Mouse (Mus musculus) lung, postnatal 0 days (tissue): ENCODE results near the gene Sf3a2. TPM values are rescaled to one million over a fixed set of nuclear protein-coding genes. Genes with fewer than 3 reads are reported as not detected.
A peak's percentile ranks its signal among the peaks of the same experiment; 100 is the strongest.
"Not testable (repeated sequence)": the region's sequence is repeated elsewhere in the genome, so short reads cannot be mapped to it uniquely, and the experiment has no call there.

Source experiments
- ATAC-seq: fragments of 200-750 bp; cut with Nextera tagmentation; 2 replicates; pipeline ENCODE4 v1.8.0; 2017; ENCODE audit warnings: moderate library complexity
- DNase-seq: peaks from one replicate; pipeline ENCODE4 v3.0.0-alpha.2; 2016; ENCODE audit warnings: low spot score
- H3K27ac ChIP-seq: fragments of 300-500 bp; sonication (generic); 2 replicates; pipeline ENCODE4 v1.5.1; 2014; ENCODE audit warnings: antibody characterized with exemption, mild to moderate bottlenecking, low read length, mixed read lengths
- H3K27me3 ChIP-seq: fragments of 300-500 bp; sonication (generic); replicated peaks from 2 replicates; pipeline ENCODE4 v1.6.1; 2014; ENCODE audit warnings: low read length, mixed read lengths; ENCODE audit not compliant: insufficient read depth
- H3K36me3 ChIP-seq: fragments of 300-500 bp; sonication (generic); 2 replicates; pipeline ENCODE4 v1.6.1; 2014; ENCODE audit warnings: low read length, mixed read lengths; ENCODE audit not compliant: insufficient read depth
- H3K4me1 ChIP-seq: fragments of 300-500 bp; sonication (generic); 2 replicates; pipeline ENCODE4 v1.6.1; 2014; ENCODE audit warnings: antibody characterized with exemption, low read depth, low read length, mixed read lengths; ENCODE audit not compliant: insufficient read depth
- H3K4me2 ChIP-seq: fragments of 300-500 bp; sonication (generic); replicated peaks from 2 replicates; pipeline ENCODE4 v1.6.1; 2014; ENCODE audit warnings: low read depth, mild to moderate bottlenecking, low read length, moderate library complexity, mixed read lengths
- H3K4me3 ChIP-seq: fragments of 300-500 bp; sonication (generic); 2 replicates; pipeline ENCODE4 v1.5.1; 2014; ENCODE audit warnings: low read depth, low read length
- H3K9ac ChIP-seq: fragments of 300-500 bp; sonication (generic); replicated peaks from 2 replicates; pipeline ENCODE4 v1.6.1; 2014; ENCODE audit warnings: low read depth, mild to moderate bottlenecking
- H3K9me3 ChIP-seq: fragments of 300-500 bp; sonication (generic); 2 replicates; pipeline ENCODE4 v1.6.1; 2016; ENCODE audit warnings: low read length, mixed read lengths
- CTCF ChIP-seq: IDR thresholded peaks from 2 replicates; pipeline ENCODE4 v1.5.1; 2016; ENCODE audit warnings: antibody characterized with exemption, mild to moderate bottlenecking
- EP300 ChIP-seq: IDR thresholded peaks from 2 replicates; pipeline ENCODE4 v1.6.1; 2016; ENCODE audit warnings: antibody characterized with exemption, mild to moderate bottlenecking, control low read depth
- WGBS: fragments of 180-500 bp; shearing (Covaris S2); extraction: QIAGEN DNeasy Blood & Tissue Kit; methylation state at CpG from one replicate; pipeline ENCODE4 v1.1.7; 2014; 5-methylcytosine and 5-hydroxymethylcytosine counted together
- polyA plus RNA-seq: library from polyadenylated mRNA; unstranded; fragments of >200 nt; fragmentation: Nextera tagmentation; extraction: Ambion mirVana; gene quantifications from 2 replicates; pipeline ENCODE4 v1.2.1, GENCODE M21; 2015

Sf3a2 gene
- polyA plus RNA-seq, 1 experiment from 2014 or later = 29.4 TPM

DNA sequence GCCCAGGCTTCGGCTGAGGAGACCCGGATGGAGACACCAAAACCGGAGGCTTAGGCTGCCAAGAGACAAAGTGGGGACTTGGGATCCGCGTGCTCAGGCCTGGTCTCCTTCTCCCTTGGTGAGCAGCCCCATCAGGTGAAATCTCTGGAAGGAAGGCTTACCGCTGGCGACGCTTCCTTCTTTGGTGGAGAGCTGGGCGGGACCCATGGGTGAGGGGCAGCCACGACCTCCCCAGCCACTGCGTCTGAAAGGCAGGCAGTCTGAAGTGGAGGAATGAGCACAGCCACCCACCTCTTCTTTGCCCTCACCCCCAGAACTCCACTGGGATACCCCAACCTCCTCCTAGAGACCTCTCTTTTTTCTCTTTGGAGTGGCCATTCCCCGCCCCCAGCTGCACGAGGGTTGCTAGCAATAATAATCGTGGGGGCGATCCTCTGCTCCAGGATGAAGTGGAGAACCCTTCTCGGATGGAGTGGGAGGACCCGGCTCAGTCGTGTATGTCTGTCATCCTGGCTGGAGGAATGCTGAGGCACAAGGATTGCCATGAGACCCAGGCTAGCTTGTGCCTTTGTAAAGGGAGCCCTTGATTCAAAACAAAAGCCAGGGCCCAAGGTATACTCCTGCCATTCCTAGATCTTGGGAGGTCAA is 11.1 kb downstream of the Sf3a2 start:
- Histone ChIP-seq H3K4me1 (peaks cover 14% of the 10 kb centered on the region), H3K4me2 (peak overlapping the region; percentile 17; the same call in 1 of the 2 replicates), H3K9ac (no peak overlapping the region), H3K27me3 (peaks cover 19% of the 10 kb centered on the region; the same call in 1 of the 2 replicates), H3K27ac (no peak overlapping the region), H3K9me3 (no peaks in the 10 kb centered on the region), H3K4me3 (no peak overlapping the region), H3K36me3 (no peaks in the 10 kb centered on the region)
- DNase-seq (no peak), ATAC-seq (no peak)
- TF ChIP-seq EP300 (no peak), CTCF (no peak)
- WGBS = 7% methylated on average over 18 of the region's 18 CpGs

DNA sequence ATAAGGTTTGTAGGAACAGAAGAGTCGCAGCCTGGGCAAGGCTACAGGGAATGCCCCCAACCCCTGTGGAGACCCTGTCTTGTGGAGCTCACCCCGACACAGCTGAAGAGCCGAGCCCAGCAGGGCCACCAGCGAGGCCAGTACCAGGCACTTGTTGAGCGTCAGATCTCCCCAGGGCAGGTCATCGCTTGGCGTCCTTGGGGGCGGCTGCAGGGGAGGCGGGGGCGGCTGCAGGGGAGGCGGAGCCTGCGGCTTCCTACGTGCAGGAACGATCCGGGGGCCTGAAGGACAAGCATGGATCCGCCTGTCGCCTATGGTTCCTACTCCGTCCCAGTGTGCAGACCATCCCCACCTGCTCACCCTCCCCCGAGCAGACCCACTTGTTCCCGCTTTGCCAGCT is 12.1 kb downstream of the Sf3a2 start:
- H3K4me1 ChIP-seq = peaks cover 14% of the 10 kb centered on the region
- WGBS = 9% methylated on average over 18 of the region's 20 CpGs

DNA sequence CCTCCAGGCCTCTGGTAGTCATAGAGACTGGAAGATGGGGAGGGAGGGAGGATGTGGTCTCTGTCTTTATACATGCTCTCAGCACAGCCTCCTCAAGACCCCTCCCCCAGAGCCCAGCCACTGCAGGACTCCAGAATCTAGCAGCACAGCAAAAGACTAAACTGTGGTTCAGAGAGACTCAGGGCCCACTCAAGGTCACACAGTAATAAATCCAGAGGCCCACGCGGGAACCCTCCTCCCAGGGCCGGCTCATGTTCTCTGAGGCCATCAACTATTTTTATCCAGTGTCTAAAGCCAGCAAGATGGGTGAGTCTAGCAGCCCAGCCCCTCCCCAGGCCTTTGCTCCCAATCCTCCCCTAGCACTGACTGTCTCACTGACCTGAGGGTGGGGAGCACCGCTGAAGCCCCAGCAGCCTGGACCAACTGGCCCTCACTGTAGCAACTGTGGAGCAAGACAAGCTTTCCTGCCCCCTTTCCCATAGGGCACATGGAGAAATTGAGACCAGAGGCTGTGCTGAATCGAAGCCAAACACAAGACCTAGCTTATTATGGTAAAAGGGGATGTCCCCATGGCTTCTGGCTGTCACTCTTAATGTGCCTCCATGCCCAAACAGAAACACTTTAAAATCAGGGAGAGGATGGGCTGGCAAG is 14.5 kb downstream of the Sf3a2 start:
- no peak for DNase-seq
- TF ChIP-seq CTCF = no peak
- TF ChIP-seq EP300 = no peak
- H3K9ac ChIP-seq = no peak overlapping the region
- H3K36me3 ChIP-seq = no peaks in the 10 kb centered on the region
- no peak overlapping the region for H3K4me2 ChIP-seq
- H3K27ac ChIP-seq = no peak overlapping the region
- ATAC-seq = no peak
- no peaks in the 10 kb centered on the region for H3K9me3 ChIP-seq
- H3K27me3 ChIP-seq = peaks cover 19% of the 10 kb centered on the region; the same call in 1 of the 2 replicates
- 48% methylated on average over 5 of the region's 5 CpGs for WGBS
- peaks cover 13% of the 10 kb centered on the region for H3K4me1 ChIP-seq
- H3K4me3 ChIP-seq = no peak overlapping the region

More for the DNA sequence above, 12.1 kb downstream of the Sf3a2 start:
- Histone ChIP-seq H3K4me2 (no peak overlapping the region), H3K9me3 (no peaks in the 10 kb centered on the region), H3K9ac (no peak overlapping the region), H3K27ac (no peak overlapping the region), H3K36me3 (no peaks in the 10 kb centered on the region), H3K4me3 (no peak overlapping the region), H3K27me3 (peaks cover 19% of the 10 kb centered on the region; the same call in 1 of the 2 replicates)
- ATAC-seq (no peak), DNase-seq (no peak)
- TF ChIP-seq CTCF (no peak), EP300 (no peak)

DNA sequence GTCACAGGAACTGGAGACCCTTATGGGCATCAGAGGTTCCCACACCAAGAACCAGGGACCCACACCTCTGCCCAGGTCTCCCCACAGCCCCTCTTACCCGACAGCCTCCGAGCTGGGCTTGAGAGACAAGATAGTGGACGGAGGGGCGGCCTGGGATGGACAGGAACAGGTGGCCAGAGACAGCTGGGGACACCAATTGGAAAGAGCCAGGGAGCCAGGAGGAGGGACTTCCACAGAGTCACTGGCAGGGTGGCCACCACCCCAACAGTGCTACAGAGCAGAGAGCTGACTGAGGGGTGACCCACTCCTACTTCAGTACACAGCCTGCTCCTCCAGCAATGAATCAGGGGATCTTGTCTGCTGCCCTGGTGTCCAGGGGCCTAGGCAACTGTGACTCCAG is 15.4 kb downstream of the Sf3a2 start, which contains the start of gene Jsrp1:
Gene Jsrp1 (minus strand): TSS at position 133 of the 400 bp plus-strand sequence.
- H3K9ac ChIP-seq = no peak within 1 kb of the TSS

DNA sequence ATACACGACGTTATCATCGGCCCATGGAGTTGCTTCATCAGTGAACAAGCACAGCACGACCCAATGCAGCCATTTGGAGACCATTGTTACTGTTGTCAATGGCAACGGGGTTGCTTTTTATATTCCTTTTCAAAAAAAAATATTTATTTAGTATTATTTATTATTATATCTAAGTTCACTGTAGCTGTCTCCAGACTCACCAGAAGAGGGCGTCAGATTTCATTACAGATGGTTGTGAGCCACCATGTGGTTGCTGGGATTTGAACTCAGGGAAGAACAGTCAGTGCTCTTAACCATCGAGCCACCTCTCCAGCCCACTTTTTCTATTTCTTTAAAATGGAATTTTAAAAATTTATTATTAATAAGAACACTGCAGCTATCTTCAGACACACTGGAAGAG is 16.8 kb downstream of the Sf3a2 start:
- H3K4me3 ChIP-seq = no peak overlapping the region
- H3K9ac ChIP-seq = no peak overlapping the region
- no peak overlapping the region for H3K27ac ChIP-seq
- 58% methylated on average over 7 of the region's 7 CpGs for WGBS
- H3K4me2 ChIP-seq = no peak overlapping the region
- H3K27me3 ChIP-seq = 0 out of 2 replicates have a peak, but pooled peaks cover 3% of the 10 kb centered on the region
- no peaks in the 10 kb centered on the region for H3K36me3 ChIP-seq
- peak; percentile 17 for TF ChIP-seq CTCF
- TF ChIP-seq EP300 = no peak
- no peaks in the 10 kb centered on the region for H3K4me1 ChIP-seq
- no peak for DNase-seq
- no peak for ATAC-seq
- H3K9me3 ChIP-seq = no peaks in the 10 kb centered on the region

More for the DNA sequence above, 15.4 kb downstream of the Sf3a2 start, which contains the start of gene Jsrp1:
- no peak for TF ChIP-seq EP300
- TF ChIP-seq CTCF = no peak
- Histone ChIP-seq H3K9me3 (no peaks in the 10 kb centered on the region), H3K4me2 (no peak within 1 kb of the TSS), H3K4me1 (peaks cover 4% of the 10 kb centered on the region), H3K4me3 (no peak within 1 kb of the TSS), H3K36me3 (no peaks in the 10 kb centered on the region), H3K27me3 (peaks cover 15% of the 10 kb centered on the region; the same call in 1 of the 2 replicates), H3K27ac (no peak within 1 kb of the TSS)
- no peak for ATAC-seq
- DNase-seq = no peak
- WGBS = 62% methylated on average over 4 of the region's 4 CpGs

DNA sequence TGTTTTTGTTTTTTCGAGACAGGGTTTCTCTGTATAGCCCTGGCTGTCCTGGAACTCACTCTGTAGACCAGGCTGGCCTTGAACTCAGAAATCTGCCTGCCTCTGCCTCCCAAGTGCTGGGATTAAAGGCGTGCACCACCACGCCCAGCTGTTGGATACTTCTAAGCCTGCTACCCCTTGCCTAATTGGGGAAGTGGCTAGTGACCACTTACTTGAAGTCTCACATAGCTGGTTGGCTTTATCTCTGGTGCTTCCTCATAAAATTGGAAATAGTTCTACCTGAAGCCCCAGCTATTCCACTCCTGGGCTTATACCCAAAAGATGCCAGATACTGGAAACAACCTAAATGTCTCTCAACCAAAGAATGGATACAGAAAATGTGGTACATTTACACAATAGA is 18.3 kb downstream of the Sf3a2 start:
- H3K4me1 ChIP-seq, H3K4me2 ChIP-seq, ATAC-seq, H3K9ac ChIP-seq, H3K4me3 ChIP-seq, H3K27me3 ChIP-seq, H3K9me3 ChIP-seq, H3K27ac ChIP-seq, DNase-seq, H3K36me3 ChIP-seq: not testable (repeated sequence)
- WGBS = 63% methylated on average over 3 of the region's 3 CpGs
